ENCODE assay signal across 7 mouse cellular contexts in genomic region chr9:63754039-63754438, GRCm38 (mm10). TPM values are rescaled to one million over a fixed set of nuclear protein-coding genes. Genes with fewer than 3 reads are reported as not detected.
DNase-seq lines count a peak whose midpoint lies in the region; ATAC-seq and TF ChIP-seq lines count a peak whose summit lies in the region.

No protein-coding gene starts in this region.

- H3K4me1 ChIP-seq in liver, adult 2 months (ENCODE audit: control insufficient read depth, insufficient read depth, low read length): peaks cover 28% of the 10 kb centered on the region
- peaks cover 65% of the 10 kb centered on the region for H3K4me1 ChIP-seq in liver, postnatal 0 days (ENCODE audit: insufficient read depth)
- peaks cover 81% of the 10 kb centered on the region for H3K4me1 ChIP-seq in forebrain, embryonic 13.5 days
- H3K4me1 ChIP-seq in intestine, postnatal 0 days (replicated peaks; ENCODE audit: control insufficient read depth, insufficient read depth, low read length): peaks cover 1% of the 10 kb centered on the region; the same call in 1 of the 2 replicates
- peaks cover 60% of the 10 kb centered on the region for H3K4me1 ChIP-seq in neural tube, embryonic 12.5 days

- no peaks in the 10 kb centered on the region for H3K36me3 ChIP-seq in liver, adult 2 months (ENCODE audit: control insufficient read depth, insufficient read depth, low read length)
- no peaks in the 10 kb centered on the region for H3K36me3 ChIP-seq in liver, postnatal 0 days (replicated peaks; ENCODE audit: insufficient read depth, low read length)
- no peaks in the 10 kb centered on the region for H3K36me3 ChIP-seq in forebrain, embryonic 13.5 days (ENCODE audit: poor library complexity, severe bottlenecking)
- H3K36me3 ChIP-seq in intestine, postnatal 0 days (ENCODE audit: control insufficient read depth, insufficient read depth): no peaks in the 10 kb centered on the region
- H3K36me3 ChIP-seq in neural tube, embryonic 12.5 days: no peaks in the 10 kb centered on the region

- TF ChIP-seq CTCF in liver, adult 2 months (IDR thresholded peaks at IDR 0.05; ENCODE audit: low read depth, low read length): no peak
- no peak for TF ChIP-seq CTCF in liver, postnatal 0 days (IDR thresholded peaks at IDR 0.05; ENCODE audit: low read depth)
- TF ChIP-seq CTCF in intestine, postnatal 0 days (IDR thresholded peaks at IDR 0.05; ENCODE audit: low read depth): no peak

- H3K9ac ChIP-seq in liver, adult 2 months (ENCODE audit: low read depth, low read length): no peak overlapping the region
- no peak overlapping the region for H3K9ac ChIP-seq in liver, postnatal 0 days (replicated peaks)
- 0 out of 2 replicates have a peak overlapping the region, but pooled peaks have one; percentile 86 for H3K9ac ChIP-seq in forebrain, embryonic 13.5 days
- no peak overlapping the region for H3K9ac ChIP-seq in intestine, postnatal 0 days (ENCODE audit: low read depth, low read length)
- no peak overlapping the region for H3K9ac ChIP-seq in neural tube, embryonic 12.5 days

- ATAC-seq in liver, postnatal 0 days: no peak
- ATAC-seq in forebrain, embryonic 13.5 days: no peak
- no peak for ATAC-seq in intestine, postnatal 0 days
- no peak for ATAC-seq in neural tube, embryonic 12.5 days (ENCODE audit: low FRiP score, low read depth)
- ATAC-seq in erythroid progenitor cell, adult 5-6 weeks (replicated peaks; ENCODE audit: low FRiP score, poor library complexity, severe bottlenecking): no peak

- H3K79me2 ChIP-seq in liver, adult 2 months (ENCODE audit: control insufficient read depth, insufficient read depth, low read length): peaks cover 28% of the 10 kb centered on the region; the same call in 1 of the 2 replicates

- no peak overlapping the region for H3K4me3 ChIP-seq in liver, adult 2 months (ENCODE audit: insufficient read depth, low read depth, low read length)
- no peak overlapping the region for H3K4me3 ChIP-seq in liver, postnatal 0 days (ENCODE audit: low read depth, low read length)
- no peak overlapping the region for H3K4me3 ChIP-seq in forebrain, embryonic 13.5 days
- H3K4me3 ChIP-seq in intestine, postnatal 0 days (ENCODE audit: low read depth, low read length): no peak overlapping the region
- no peak overlapping the region for H3K4me3 ChIP-seq in neural tube, embryonic 12.5 days

- no peak for TF ChIP-seq EP300 in liver, postnatal 0 days (IDR thresholded peaks at IDR 0.05; ENCODE audit: low read depth)

- TF ChIP-seq POLR2A in liver, adult 2 months (IDR thresholded peaks at IDR 0.05; ENCODE audit: extremely low read depth, insufficient read depth, low read length): no peak

- H3K27ac ChIP-seq in liver, adult 2 months (replicated peaks; ENCODE audit: insufficient read depth, low read depth, low read length): no peak overlapping the region
- H3K27ac ChIP-seq in liver, postnatal 0 days (ENCODE audit: low read depth): no peak overlapping the region
- H3K27ac ChIP-seq in forebrain, embryonic 13.5 days: no peak overlapping the region
- no peak overlapping the region for H3K27ac ChIP-seq in intestine, postnatal 0 days (ENCODE audit: low read depth, low read length)
- H3K27ac ChIP-seq in neural tube, embryonic 12.5 days: no peak overlapping the region

- peak; percentile 74 for DNase-seq in liver, adult 2 months (ENCODE audit: extremely low read depth, low read depth, low spot score)
- no peak for DNase-seq in liver, postnatal 0 days
- DNase-seq in adrenal gland, postnatal 36 days: no peak

- WGBS in liver, adult 2 months: 25% methylated on average over 5 of the region's 5 CpGs
- 65% methylated on average over 5 of the region's 5 CpGs for WGBS in liver, postnatal 0 days (ENCODE audit: insufficient replicate concordance)
- WGBS in forebrain, embryonic 13.5 days: 73% methylated on average over 5 of the region's 5 CpGs
- 41% methylated on average over 5 of the region's 5 CpGs for WGBS in intestine, postnatal 0 days
- WGBS in neural tube, embryonic 12.5 days: 69% methylated on average over 5 of the region's 5 CpGs

- no peaks in the 10 kb centered on the region for H3K27me3 ChIP-seq in liver, adult 2 months (ENCODE audit: control insufficient read depth, insufficient read depth, low read length)
- no peaks in the 10 kb centered on the region for H3K27me3 ChIP-seq in liver, postnatal 0 days (ENCODE audit: insufficient read depth, low read length)
- peaks cover 5% of the 10 kb centered on the region for H3K27me3 ChIP-seq in forebrain, embryonic 13.5 days
- no peaks in the 10 kb centered on the region for H3K27me3 ChIP-seq in intestine, postnatal 0 days (replicated peaks; ENCODE audit: control insufficient read depth, insufficient read depth, low read length)
- no peaks in the 10 kb centered on the region for H3K27me3 ChIP-seq in neural tube, embryonic 12.5 days (replicated peaks)

- H3K9me3 ChIP-seq in liver, postnatal 0 days (ENCODE audit: low read length): no peaks in the 10 kb centered on the region
- H3K9me3 ChIP-seq in forebrain, embryonic 13.5 days (replicated peaks): no peaks in the 10 kb centered on the region
- no peaks in the 10 kb centered on the region for H3K9me3 ChIP-seq in intestine, postnatal 0 days (ENCODE audit: control insufficient read depth)
- no peaks in the 10 kb centered on the region for H3K9me3 ChIP-seq in neural tube, embryonic 12.5 days

- H3K4me2 ChIP-seq in liver, postnatal 0 days (ENCODE audit: low read depth, low read length): no peak overlapping the region
- peak overlapping the region; percentile 99 for H3K4me2 ChIP-seq in forebrain, embryonic 13.5 days
- peak overlapping the region; percentile 81 for H3K4me2 ChIP-seq in intestine, postnatal 0 days (replicated peaks; ENCODE audit: low read depth)
- H3K4me2 ChIP-seq in neural tube, embryonic 12.5 days (replicated peaks): peak overlapping the region; percentile 96

RNA-seq across cellular contexts. Expression of gene Smad3, which starts 3.8 kb away (rescaled TPM):
- total RNA-seq in liver, adult 2 months (2014; rRNA removed): 5.7 and 8.1 TPM in 2 replicates
- polyA plus RNA-seq in liver, adult 2 months (2012; rRNA removed): 7.8 and 8.9 TPM in 2 replicates
- polyA plus RNA-seq in liver, postnatal 0 days (2015; fragmentation: Nextera tagmentation; extraction: Ambion mirVana): 1.9 and 2.1 TPM in 2 replicates
- 9.9 and 10.7 TPM in 2 replicates for polyA plus RNA-seq in forebrain, embryonic 13.5 days (2015; fragmentation: Nextera tagmentation; extraction: Ambion mirVana)
- 5.0 and 5.7 TPM in 2 replicates for polyA plus RNA-seq in intestine, postnatal 0 days (2015; fragmentation: Nextera tagmentation; extraction: Ambion mirVana)
- polyA plus RNA-seq in neural tube, embryonic 12.5 days (2016; fragmentation: Nextera tagmentation; extraction: Ambion mirVana): 24.5 and 26.0 TPM in 2 replicates
- 4.7 and 5.0 TPM in 2 replicates for total RNA-seq in erythroid progenitor cell, adult 5-6 weeks (2015; ENCODE audit: low replicate concordance)
- 2.6 and 13.2 TPM in 2 replicates for total RNA-seq in erythroid progenitor cell, adult 5-6 weeks (2017; ENCODE audit: low replicate concordance)
- total RNA-seq in adrenal gland, postnatal 36 days (2021): 10 to 100 TPM; 28.6 to 48.3 TPM
